Mouse (Mus musculus) C2C12 (cell line): ENCODE measurements around the gene Ccdc184. TPM values are rescaled to one million over a fixed set of nuclear protein-coding genes. Genes with fewer than 3 reads are reported as not detected.
A peak's percentile ranks its signal among the peaks of the same experiment; 100 is the strongest.

Source experiments
- H3K27me3 ChIP-seq: one replicate; pipeline ENCODE4 v1.6.1; 2011; ENCODE audit not compliant: control insufficient read depth, insufficient read depth, insufficient read length
- H3K36me3 ChIP-seq: one replicate; pipeline ENCODE4 v1.6.1; 2011; ENCODE audit not compliant: control insufficient read depth, insufficient read depth
- H3K4me3 ChIP-seq: one replicate; pipeline ENCODE4 v1.5.1; 2011; ENCODE audit warnings: mild to moderate bottlenecking, control low read depth; ENCODE audit not compliant: poor library complexity, insufficient read depth, severe bottlenecking
- H3K79me2 ChIP-seq: one replicate; pipeline ENCODE4 v1.6.1; 2011; ENCODE audit not compliant: control insufficient read depth, insufficient read depth
- H3K79me3 ChIP-seq: one replicate; pipeline ENCODE4 v1.6.1; 2011; ENCODE audit warnings: low read depth, control low read depth
- H3ac ChIP-seq: one replicate; pipeline ENCODE3; 2011; ENCODE audit warnings: low read depth; ENCODE audit not compliant: control insufficient read depth, insufficient read length
- CEBPB ChIP-seq: IDR thresholded peaks from one replicate; pipeline ENCODE4 v1.6.1; 2011; ENCODE audit warnings: low read depth, mild to moderate bottlenecking, control low read depth, moderate library complexity
- CTCF ChIP-seq: IDR thresholded peaks from one replicate; pipeline ENCODE4 v1.5.1; 2011; ENCODE audit not compliant: control insufficient read depth, insufficient read depth, insufficient read length
- FOSL1 ChIP-seq: IDR thresholded peaks from one replicate; pipeline ENCODE4 v1.8.0; 2011; ENCODE audit warnings: mild to moderate bottlenecking, low read length; ENCODE audit not compliant: poor library complexity, insufficient read depth, severe bottlenecking
- MAX ChIP-seq: IDR thresholded peaks from one replicate; pipeline ENCODE4 v1.6.1; 2011; ENCODE audit warnings: mild to moderate bottlenecking, control low read depth
- MYOD1 ChIP-seq: IDR thresholded peaks from one replicate; pipeline ENCODE4 v1.6.1; 2011; ENCODE audit warnings: low read depth; ENCODE audit not compliant: control insufficient read depth, insufficient read length
- MYOG ChIP-seq: IDR thresholded peaks from one replicate; pipeline ENCODE4 v1.6.1; 2011; ENCODE audit not compliant: control insufficient read depth, insufficient read length; ENCODE audit errors: extremely low read depth
- USF1 ChIP-seq: IDR thresholded peaks from one replicate; pipeline ENCODE4 v1.6.1; 2011; ENCODE audit warnings: low read depth, mild to moderate bottlenecking, control low read depth, moderate library complexity
- polyA plus RNA-seq: library from polyadenylated mRNA; unstranded; fragments of >200 nt; fragmentation: generic; extraction: Trizol; gene quantifications from one replicate; pipeline ENCODE4 v1.2.1, GENCODE M21; 2012; ENCODE audit warnings: missing spikeins

Gene Ccdc184
- polyA plus RNA-seq, 1 experiment, result 1.1 TPM

GRCm38 (mm10) chr15:98157253-98157652 is 9.7 kb upstream of the Ccdc184 start:
- TF ChIP-seq CTCF (no peak), CEBPB (no peak), FOSL1 (no peak), MAX (no peak), MYOD1 (no peak), MYOG (no peak)
- Histone ChIP-seq H3ac (no peak overlapping the region), H3K79me3 (no peaks in the 10 kb centered on the region), H3K4me3 (no peak overlapping the region), H3K27me3 (no peaks in the 10 kb centered on the region), H3K79me2 (no peaks in the 10 kb centered on the region), H3K36me3 (no peaks in the 10 kb centered on the region)

- Histone ChIP-seq H3ac (no peak overlapping the region), H3K4me3 (no peak overlapping the region)
- no peak for TF ChIP-seq CEBPB
- no peak for TF ChIP-seq FOSL1
- no peak for TF ChIP-seq USF1
Observed at GRCm38 (mm10) chr15:98161026-98161805, 5.7 kb upstream of the Ccdc184 start.

GRCm38 (mm10) chr15:98162561-98162960 is 4.4 kb upstream of the Ccdc184 start:
- H3ac ChIP-seq, result no peak overlapping the region
- H3K79me2 ChIP-seq, result no peaks in the 10 kb centered on the region
- TF ChIP-seq CTCF, result no peak
- no peak for TF ChIP-seq MYOD1
- no peak for TF ChIP-seq FOSL1
- no peak for TF ChIP-seq MYOG
- TF ChIP-seq USF1, result no peak
- no peak for TF ChIP-seq MAX
- no peak for TF ChIP-seq CEBPB
- no peak overlapping the region for H3K4me3 ChIP-seq
- no peaks in the 10 kb centered on the region for H3K36me3 ChIP-seq
- no peaks in the 10 kb centered on the region for H3K79me3 ChIP-seq
- H3K27me3 ChIP-seq, result peaks cover 24% of the 10 kb centered on the region

More at GRCm38 (mm10) chr15:98161026-98161805, 5.7 kb upstream of the Ccdc184 start:
- no peaks in the 10 kb centered on the region for H3K79me2 ChIP-seq
- no peaks in the 10 kb centered on the region for H3K79me3 ChIP-seq
- no peaks in the 10 kb centered on the region for H3K36me3 ChIP-seq
- H3K27me3 ChIP-seq, result peaks cover 18% of the 10 kb centered on the region

- H3K36me3 ChIP-seq, result no peaks in the 10 kb centered on the region
- H3K79me2 ChIP-seq, result no peaks in the 10 kb centered on the region
- no peak within 1 kb of the TSS for H3K4me3 ChIP-seq
- no peak within 1 kb of the TSS for H3ac ChIP-seq
- peaks cover 49% of the 10 kb centered on the region for H3K27me3 ChIP-seq
- TF ChIP-seq MYOG, result no peak
- TF ChIP-seq MAX, result no peak
- no peak for TF ChIP-seq CTCF
- TF ChIP-seq CEBPB, result no peak
- no peak for TF ChIP-seq MYOD1
- no peak for TF ChIP-seq FOSL1
- TF ChIP-seq USF1, result no peak
- H3K79me3 ChIP-seq, result no peaks in the 10 kb centered on the region
Observed at GRCm38 (mm10) chr15:98165525-98165924, 1.4 kb upstream of the Ccdc184 start, which contains the start of gene Asb8. Gene Asb8 (minus strand): TSS chr15:98165625.

GRCm38 (mm10) chr15:98167645-98168621 is 975 bp downstream of the Ccdc184 start:
- Histone ChIP-seq H3K79me2 (no peaks in the 10 kb centered on the region), H3ac (peak overlapping the region; percentile 63), H3K36me3 (no peaks in the 10 kb centered on the region), H3K4me3 (peak overlapping the region; percentile 28), H3K27me3 (peaks cover 65% of the 10 kb centered on the region), H3K79me3 (no peaks in the 10 kb centered on the region)
- TF ChIP-seq CTCF (no peak), MAX (no peak), MYOG (no peak), MYOD1 (no peak), FOSL1 (no peak)
